Mouse (Mus musculus) stomach, postnatal 0 days (tissue): Measurements from ENCODE around the gene Dab1. TPM values are rescaled to one million over a fixed set of nuclear protein-coding genes. Genes with fewer than 3 reads are reported as not detected.

Experiments used
- ATAC-seq: fragments of 200-750 bp; cut with Nextera tagmentation; 2 replicates; pipeline ENCODE4 v1.8.0; 2017; ENCODE audit not compliant: low FRiP score, low TSS enrichment
- DNase-seq: peaks from one replicate; pipeline ENCODE4 v3.0.0-alpha.2; 2016; ENCODE audit warnings: low spot score
- H3K27ac ChIP-seq: fragments of 300-500 bp; sonication (generic); replicated peaks from 2 replicates; pipeline ENCODE4 v1.5.1; 2014; ENCODE audit warnings: mild to moderate bottlenecking, control low read depth
- H3K27me3 ChIP-seq: fragments of 300-500 bp; sonication (generic); 2 replicates; pipeline ENCODE4 v1.6.1; 2014; ENCODE audit warnings: low read length; ENCODE audit not compliant: control insufficient read depth, insufficient read depth
- H3K36me3 ChIP-seq: fragments of 300-500 bp; sonication (generic); 2 replicates; pipeline ENCODE4 v1.6.1; 2014; ENCODE audit warnings: low read length, mixed read lengths; ENCODE audit not compliant: control insufficient read depth, insufficient read depth
- H3K4me1 ChIP-seq: fragments of 300-500 bp; sonication (generic); replicated peaks from 2 replicates; pipeline ENCODE4 v1.6.1; 2014; ENCODE audit warnings: antibody characterized with exemption; ENCODE audit not compliant: control insufficient read depth, insufficient read depth
- H3K4me2 ChIP-seq: fragments of 300-500 bp; sonication (generic); replicated peaks from 2 replicates; pipeline ENCODE4 v1.6.1; 2014; ENCODE audit warnings: low read depth, mild to moderate bottlenecking, control low read depth, moderate library complexity
- H3K4me3 ChIP-seq: fragments of 300-500 bp; sonication (generic); 2 replicates; pipeline ENCODE4 v1.5.1; 2014; ENCODE audit warnings: low read depth, low read length, control low read depth
- H3K9ac ChIP-seq: fragments of 300-500 bp; sonication (generic); 2 replicates; pipeline ENCODE4 v1.6.1; 2014; ENCODE audit warnings: mild to moderate bottlenecking, low read length, control low read depth, mixed read lengths
- H3K9me3 ChIP-seq: fragments of 300-500 bp; sonication (generic); 2 replicates; pipeline ENCODE4 v1.6.1; 2016; ENCODE audit warnings: low read length; ENCODE audit not compliant: control insufficient read depth
- CTCF ChIP-seq: IDR thresholded peaks from 2 replicates; pipeline ENCODE4 v1.5.1; 2016; ENCODE audit warnings: antibody characterized with exemption, low read depth, mild to moderate bottlenecking, moderate library complexity
- EP300 ChIP-seq: optimal IDR thresholded peaks from 2 replicates; pipeline ENCODE3; 2016; ENCODE audit warnings: antibody characterized with exemption
- WGBS: fragments of 180-500 bp; shearing (Covaris S2); extraction: QIAGEN DNeasy Blood & Tissue Kit; methylation state at CpG from one replicate; pipeline ENCODE4 v1.1.7; 2014; 5-methylcytosine and 5-hydroxymethylcytosine counted together
- polyA plus RNA-seq: library from polyadenylated mRNA; unstranded; fragments of >200 nt; fragmentation: Nextera tagmentation; extraction: Ambion mirVana; gene quantifications from 2 replicates; pipeline ENCODE4 v1.2.1, GENCODE M21; 2015

The Dab1 gene
- polyA plus RNA-seq, 1 experiment from 2014 or later = 7.4 TPM

- ATAC-seq = no peak
- Histone ChIP-seq H3K9ac (no peak overlapping the region), H3K4me1 (no peaks in the 10 kb centered on the region), H3K4me3 (no peak overlapping the region), H3K36me3 (no peaks in the 10 kb centered on the region), H3K27me3 (no peaks in the 10 kb centered on the region), H3K4me2 (no peak overlapping the region), H3K27ac (no peak overlapping the region), H3K9me3 (no peaks in the 10 kb centered on the region)
- WGBS = 88% methylated on average over 3 of the region's 3 CpGs
- no peak for TF ChIP-seq CTCF
- no peak for TF ChIP-seq EP300
- DNase-seq = no peak
Observed at GRCm38 (mm10) chr4:104669406-104669805, 1050.2 kb downstream of the Dab1 start.

DNA sequence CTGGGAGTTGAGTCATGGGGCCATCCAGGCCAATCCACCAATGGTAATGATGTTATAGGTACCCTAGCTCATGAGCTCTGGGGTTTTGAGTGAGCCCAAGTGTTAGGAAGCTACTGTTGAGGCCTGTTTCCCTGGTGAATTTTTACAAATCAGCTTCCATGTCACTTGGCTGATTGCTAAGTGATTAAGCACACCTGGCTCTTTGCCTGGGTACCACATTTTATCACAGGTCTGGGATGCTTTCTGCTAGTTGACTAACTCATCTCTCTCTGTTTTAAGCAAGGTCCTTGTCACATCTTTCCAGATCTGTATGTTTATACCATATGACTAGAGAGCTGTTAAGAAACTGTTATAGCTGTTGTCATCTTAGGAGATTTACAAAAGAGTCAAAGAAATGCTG is 1051.6 kb downstream of the Dab1 start:
- ATAC-seq (no peak), DNase-seq (no peak)
- Histone ChIP-seq H3K27ac (no peak overlapping the region), H3K4me1 (no peaks in the 10 kb centered on the region), H3K36me3 (no peaks in the 10 kb centered on the region), H3K4me3 (no peak overlapping the region), H3K9me3 (no peaks in the 10 kb centered on the region), H3K4me2 (no peak overlapping the region), H3K27me3 (no peaks in the 10 kb centered on the region), H3K9ac (no peak overlapping the region)
- TF ChIP-seq EP300 = no peak
- no peak for TF ChIP-seq CTCF

DNA sequence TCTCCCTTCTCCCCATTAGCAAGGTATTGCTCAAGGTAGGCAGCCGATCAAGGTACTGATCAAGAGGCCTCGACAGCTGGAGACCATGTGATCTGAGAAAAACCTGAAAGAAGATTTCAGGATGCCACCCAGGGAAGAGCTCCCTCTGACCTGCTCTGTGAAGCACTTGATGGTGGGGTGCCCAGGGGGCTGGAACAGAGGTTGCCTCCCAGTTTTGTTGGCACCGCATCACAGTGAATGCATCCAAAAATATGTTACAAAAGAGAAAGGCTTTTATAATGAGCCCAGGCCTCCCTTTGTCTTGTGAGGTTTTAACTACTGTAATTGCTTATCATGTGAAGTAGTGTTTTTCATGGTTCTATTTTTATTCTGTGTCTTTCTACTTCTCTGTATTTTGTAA is 1054.2 kb downstream of the Dab1 start:
- Histone ChIP-seq H3K36me3 (no peaks in the 10 kb centered on the region), H3K4me3 (no peak overlapping the region), H3K4me1 (no peaks in the 10 kb centered on the region), H3K27me3 (no peaks in the 10 kb centered on the region), H3K27ac (no peak overlapping the region), H3K4me2 (no peak overlapping the region), H3K9me3 (no peaks in the 10 kb centered on the region), H3K9ac (no peak overlapping the region)
- no peak for ATAC-seq
- no peak for TF ChIP-seq EP300
- TF ChIP-seq CTCF = no peak
- 79% methylated on average over 3 of the region's 3 CpGs for WGBS
- DNase-seq = no peak

DNA sequence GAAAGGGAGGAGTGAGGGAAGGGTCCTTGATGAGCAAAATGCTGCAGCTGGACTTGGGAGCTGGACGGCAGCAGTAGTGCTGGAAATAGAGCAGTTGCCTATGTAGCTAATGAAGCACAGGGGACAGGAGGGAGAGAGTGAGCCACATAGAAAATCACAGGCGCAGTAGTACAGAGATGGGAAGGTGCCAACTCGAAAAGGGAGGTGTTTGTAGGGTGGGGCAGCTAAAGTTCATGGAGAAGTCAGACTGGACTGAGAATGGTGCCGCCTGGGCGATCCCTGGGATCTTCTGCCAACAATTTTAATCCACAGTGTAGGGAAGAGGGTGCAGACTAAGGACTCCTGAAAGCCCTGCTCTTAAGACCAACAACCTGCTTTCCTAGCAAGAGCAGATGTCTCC is 1055.5 kb downstream of the Dab1 start:
- 67% methylated on average over 5 of the region's 5 CpGs for WGBS
- no peaks in the 10 kb centered on the region for H3K27me3 ChIP-seq

GRCm38 (mm10) chr4:104678234-104678633 is 1059.1 kb downstream of the Dab1 start:
- Histone ChIP-seq H3K27ac (no peak overlapping the region), H3K36me3 (no peaks in the 10 kb centered on the region), H3K4me1 (no peaks in the 10 kb centered on the region), H3K27me3 (no peaks in the 10 kb centered on the region), H3K9me3 (no peaks in the 10 kb centered on the region), H3K4me3 (no peak overlapping the region), H3K4me2 (no peak overlapping the region), H3K9ac (no peak overlapping the region)
- no peak for TF ChIP-seq CTCF
- no peak for TF ChIP-seq EP300
- DNase-seq (no peak), ATAC-seq (no peak)
- WGBS = 74% methylated on average over 7 of the region's 7 CpGs

More for the DNA sequence above, 1055.5 kb downstream of the Dab1 start:
- TF ChIP-seq CTCF (no peak), EP300 (no peak)
- ATAC-seq (no peak), DNase-seq (no peak)
- Histone ChIP-seq H3K36me3 (no peaks in the 10 kb centered on the region), H3K9me3 (no peaks in the 10 kb centered on the region), H3K4me1 (no peaks in the 10 kb centered on the region), H3K4me3 (no peak overlapping the region), H3K4me2 (no peak overlapping the region), H3K9ac (no peak overlapping the region), H3K27ac (no peak overlapping the region)

- 75% methylated on average over 4 of the region's 4 CpGs for WGBS
- Histone ChIP-seq H3K9me3 (no peaks in the 10 kb centered on the region), H3K27ac (no peak overlapping the region), H3K27me3 (no peaks in the 10 kb centered on the region), H3K36me3 (no peaks in the 10 kb centered on the region), H3K4me3 (no peak overlapping the region), H3K4me1 (no peaks in the 10 kb centered on the region), H3K4me2 (no peak overlapping the region), H3K9ac (no peak overlapping the region)
- no peak for ATAC-seq
- DNase-seq = no peak
- TF ChIP-seq EP300 = no peak
- TF ChIP-seq CTCF = no peak
Observed at GRCm38 (mm10) chr4:104680475-104680874, 1061.3 kb downstream of the Dab1 start.
